9 mouse cellular contexts compared by ENCODE assay signal in the genomic region with DNA sequence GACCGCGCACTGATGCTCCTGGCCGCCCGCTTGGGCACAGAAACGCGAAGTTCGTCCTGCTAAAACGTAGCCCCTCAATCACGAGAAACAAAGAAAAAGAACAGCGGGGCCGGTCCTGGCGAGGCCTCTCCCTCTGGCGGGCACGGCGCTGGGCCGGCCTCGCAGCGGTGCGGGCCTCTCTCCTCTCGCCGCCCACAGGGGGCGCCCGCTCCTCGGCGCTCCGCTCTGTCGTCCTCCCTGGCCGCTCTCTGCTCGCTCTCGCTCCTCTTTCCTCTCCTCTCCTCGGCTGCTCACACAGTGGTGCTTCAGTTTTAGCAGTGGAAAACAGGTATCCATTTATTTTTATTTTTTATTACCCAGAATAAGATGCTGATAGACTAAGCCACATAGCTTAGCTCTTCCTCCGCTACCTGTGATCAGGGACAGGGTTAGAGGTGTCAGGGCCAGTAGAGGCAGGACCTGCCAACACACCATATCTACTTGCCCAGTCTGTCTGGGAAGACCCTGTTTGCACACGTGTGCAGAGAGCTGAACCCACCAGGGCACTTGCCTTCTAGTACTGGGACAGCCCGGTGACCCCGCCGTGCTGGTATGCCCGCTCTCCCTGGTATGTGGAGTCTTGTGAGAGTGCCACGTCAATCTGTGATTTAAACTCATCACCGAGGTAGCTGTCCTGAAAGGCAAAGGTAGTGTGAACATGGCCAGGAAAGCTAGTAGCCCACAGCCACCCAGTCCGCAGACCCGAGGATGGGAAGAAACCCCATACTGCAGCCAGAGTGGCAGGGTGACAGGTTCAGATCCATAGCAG. TPM values are rescaled to one million over a fixed set of nuclear protein-coding genes. Genes with fewer than 3 reads are reported as not detected.
DNase-seq lines count a peak whose midpoint lies in the region; ATAC-seq lines count a peak whose summit lies in the region.
"Had no signal": no experiment of that assay in that cellular context is flagged by ENCODE, and none has a peak within 500 bp of the region (broad histone marks: within the 10 kb centered on the region; RNA-seq: fewer than 3 reads in every experiment).

No protein-coding gene starts in this region.

- intact Hi-C loops in left cerebral cortex, postnatal 14 days (cut with DNase I): no loop called here

- H3K36me3 ChIP-seq in hindbrain, embryonic 16.5 days (ENCODE audit: control insufficient read depth, insufficient read depth, low read length): peaks cover 63% of the 10 kb centered on the region
- peaks cover 61% of the 10 kb centered on the region for H3K36me3 ChIP-seq in stomach, embryonic 14.5 days (ENCODE audit: control insufficient read depth, insufficient read depth, low read length)

- peak; percentile 80 for ATAC-seq in hindbrain, embryonic 16.5 days
- peak; percentile 66; the same call in 1 of the 2 replicates for ATAC-seq in stomach, embryonic 14.5 days (ENCODE audit: insufficient number of reproducible peaks, insufficient read depth, low FRiP score, low read depth)

- H3K9ac ChIP-seq in hindbrain, embryonic 16.5 days (ENCODE audit: low read depth, low read length): no peak overlapping the region
- no peak overlapping the region for H3K9ac ChIP-seq in stomach, embryonic 14.5 days (replicated peaks; ENCODE audit: low read depth, low read length)
- H3K9ac ChIP-seq: liver, embryonic 15.5 days had no signal

- peak; percentile 64 for DNase-seq in R1 (ENCODE audit: low read depth, low spot score)
- peak; percentile 79 for DNase-seq in cerebellum, adult 9-10 months
- peak; percentile 79 for DNase-seq in forelimb bud, embryonic 11.5 days (ENCODE audit: low read depth, low spot score)
- DNase-seq in left cerebral cortex, postnatal 14 days (ENCODE audit: low spot score in 2 of 2): peak; percentile 74 to 80
- peak; percentile 83 to 85 for DNase-seq in lung, postnatal 4 days
- DNase-seq in yolk sac, embryonic 10.5 days (ENCODE audit: low spot score): no peak

- no peak overlapping the region for H3K4me3 ChIP-seq in hindbrain, embryonic 16.5 days (ENCODE audit: low read length)
- H3K4me3 ChIP-seq in stomach, embryonic 14.5 days (ENCODE audit: low read depth, low read length): no peak overlapping the region
- H3K4me3 ChIP-seq: liver, embryonic 15.5 days had no signal

- H3K27ac ChIP-seq in hindbrain, embryonic 16.5 days (ENCODE audit: low read depth, low read length): no peak overlapping the region
- no peak overlapping the region for H3K27ac ChIP-seq in stomach, embryonic 14.5 days (ENCODE audit: low read length)
- H3K27ac ChIP-seq: liver, embryonic 15.5 days had no signal

- peaks cover 15% of the 10 kb centered on the region for H3K4me1 ChIP-seq in hindbrain, embryonic 16.5 days (ENCODE audit: control insufficient read depth, insufficient read depth, low read depth, low read length)
- peaks cover 13% of the 10 kb centered on the region for H3K4me1 ChIP-seq in stomach, embryonic 14.5 days (ENCODE audit: control insufficient read depth, insufficient read depth, low read length)

- H3K27me3 ChIP-seq in hindbrain, embryonic 16.5 days (replicated peaks; ENCODE audit: control insufficient read depth, insufficient read depth, low read length): no peaks in the 10 kb centered on the region; the same call in 1 of the 2 replicates
- no peaks in the 10 kb centered on the region for H3K27me3 ChIP-seq in stomach, embryonic 14.5 days (ENCODE audit: control insufficient read depth, insufficient read depth, low read length)

- WGBS in hindbrain, embryonic 16.5 days: 23% methylated on average over 40 of the region's 41 CpGs
- 26% methylated on average over 41 of the region's 41 CpGs for WGBS in stomach, embryonic 14.5 days

- H3K9me3 ChIP-seq in hindbrain, embryonic 16.5 days (ENCODE audit: control insufficient read depth, low read length): no peaks in the 10 kb centered on the region
- H3K9me3 ChIP-seq in stomach, embryonic 14.5 days (ENCODE audit: control insufficient read depth, low read depth, low read length): no peaks in the 10 kb centered on the region

- no peak overlapping the region for H3K4me2 ChIP-seq in hindbrain, embryonic 16.5 days (ENCODE audit: low read length)
- no peak overlapping the region for H3K4me2 ChIP-seq in stomach, embryonic 14.5 days (replicated peaks; ENCODE audit: low read depth, low read length)
- H3K4me2 ChIP-seq: liver, embryonic 15.5 days had no signal

RNA-seq across cellular contexts. Expression of a gene that starts 2.7 kb away (rescaled TPM):
- 8.7 and 9.5 TPM in 2 replicates for polyA plus RNA-seq in hindbrain, embryonic 16.5 days (2015; fragmentation: Nextera tagmentation; extraction: Ambion mirVana)
- total RNA-seq in left cerebral cortex, postnatal 14 days (2021): 10 to 100 TPM; 15.4 to 20.8 TPM
- polyA plus RNA-seq in stomach, embryonic 14.5 days (2014; fragmentation: Nextera tagmentation; extraction: Ambion mirVana): 0.35 and 1.6 TPM in 2 replicates

RNA-seq across cellular contexts. Expression of a gene that starts 16.7 kb away (rescaled TPM):
- polyA plus RNA-seq in hindbrain, embryonic 16.5 days (2015; fragmentation: Nextera tagmentation; extraction: Ambion mirVana): 40.0 and 44.3 TPM in 2 replicates
- 100 to 1,000 TPM; 118 to 126 TPM for total RNA-seq in left cerebral cortex, postnatal 14 days (2021)
- 5.4 and 5.7 TPM in 2 replicates for polyA plus RNA-seq in stomach, embryonic 14.5 days (2014; fragmentation: Nextera tagmentation; extraction: Ambion mirVana)

RNA-seq across cellular contexts. Expression of a gene that starts 20.8 kb away (rescaled TPM):
- 7.4 and 10.1 TPM in 2 replicates for polyA plus RNA-seq in hindbrain, embryonic 16.5 days (2015; fragmentation: Nextera tagmentation; extraction: Ambion mirVana)
- total RNA-seq in left cerebral cortex, postnatal 14 days (2021): 10 to 100 TPM; 49.8 to 53.4 TPM
- polyA plus RNA-seq in stomach, embryonic 14.5 days (2014; fragmentation: Nextera tagmentation; extraction: Ambion mirVana): 17.0 and 17.1 TPM in 2 replicates

RNA-seq across cellular contexts. Expression of a gene that starts 30.0 kb away (rescaled TPM):
- polyA plus RNA-seq in hindbrain, embryonic 16.5 days (2015; fragmentation: Nextera tagmentation; extraction: Ambion mirVana): 284 and 297 TPM in 2 replicates
- total RNA-seq in left cerebral cortex, postnatal 14 days (2021): 100 to 1,000 TPM; 122 to 132 TPM
- 320 and 341 TPM in 2 replicates for polyA plus RNA-seq in stomach, embryonic 14.5 days (2014; fragmentation: Nextera tagmentation; extraction: Ambion mirVana)

RNA-seq across cellular contexts. Expression of a gene that starts 30.0 kb away (rescaled TPM):
- 42.0 and 42.8 TPM in 2 replicates for polyA plus RNA-seq in hindbrain, embryonic 16.5 days (2015; fragmentation: Nextera tagmentation; extraction: Ambion mirVana)
- 10 to 100 TPM; 43.5 to 44.6 TPM for total RNA-seq in left cerebral cortex, postnatal 14 days (2021)
- polyA plus RNA-seq in stomach, embryonic 14.5 days (2014; fragmentation: Nextera tagmentation; extraction: Ambion mirVana): 44.3 and 45.0 TPM in 2 replicates
